Mouse (Mus musculus): ENCODE measurements around the gene Clpx.

DNA sequence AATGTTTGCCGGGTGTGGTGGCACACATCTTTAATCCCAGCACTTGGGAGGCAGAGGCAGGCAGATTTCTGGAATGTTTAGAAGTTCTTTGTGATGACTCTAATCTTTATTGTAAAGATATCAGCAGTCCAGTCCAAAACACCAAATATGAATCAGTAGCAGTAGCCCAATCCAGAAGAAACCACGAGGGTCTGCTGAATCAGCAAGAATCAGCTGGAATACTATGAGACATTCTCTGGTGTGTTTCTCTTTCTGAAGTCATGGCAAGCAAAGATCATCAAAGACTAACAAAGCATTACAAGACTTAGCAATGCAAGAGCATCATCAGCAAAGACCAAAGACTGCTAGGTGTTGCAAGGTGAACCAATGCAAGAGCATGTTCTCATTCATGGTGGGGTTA is 46.4 kb downstream of the Clpx start:
- no peak for TF ChIP-seq CTCF (IDR thresholded peaks at IDR 0.05; ENCODE audit: low read depth, low read length)
- TF ChIP-seq GATA1 (IDR thresholded peaks at IDR 0.05; ENCODE audit: borderline replicate concordance, low read length), result no peak
- TF ChIP-seq TAL1 (conservative IDR thresholded peaks at IDR 0.05; ENCODE audit: low read depth, low read length), result no peak
- no peak for TF ChIP-seq GATA2 (IDR thresholded peaks at IDR 0.05; ENCODE audit: borderline replicate concordance, low read depth, low read length)
- TF ChIP-seq POLR2AphosphoS5 (IDR thresholded peaks at IDR 0.05; ENCODE audit: insufficient replicate concordance, low read depth, low read length), result no peak
